Mouse (Mus musculus) intestine, embryonic 14.5 days (tissue): Measurements from ENCODE around the gene Tns1. TPM values are rescaled to one million over a fixed set of nuclear protein-coding genes. Genes with fewer than 3 reads are reported as not detected.

ENCODE experiments used
- ATAC-seq: fragments of 200-750 bp; cut with Nextera tagmentation; replicated peaks from 2 replicates; pipeline ENCODE4 v1.8.0; 2017; ENCODE audit warnings: low read depth, moderate number of reproducible peaks, moderate TSS enrichment, moderate library complexity; ENCODE audit not compliant: low FRiP score, low TSS enrichment
- DNase-seq: peaks from one replicate; pipeline ENCODE4 v3.0.0-alpha.2; 2018; ENCODE audit warnings: low spot score
- H3K27ac ChIP-seq: fragments of 300-500 bp; sonication (generic); 2 replicates; pipeline ENCODE4 v1.5.1; 2014; ENCODE audit warnings: low read depth, mild to moderate bottlenecking, control low read depth
- H3K27me3 ChIP-seq: fragments of 300-500 bp; sonication (generic); replicated peaks from 2 replicates; pipeline ENCODE4 v1.6.1; 2014; ENCODE audit warnings: low read length, control low read depth; ENCODE audit not compliant: control insufficient read depth, insufficient read depth
- H3K36me3 ChIP-seq: fragments of 300-500 bp; sonication (generic); 2 replicates; pipeline ENCODE4 v1.6.1; 2014; ENCODE audit warnings: low read length, control low read depth; ENCODE audit not compliant: control insufficient read depth, insufficient read depth
- H3K4me1 ChIP-seq: fragments of 300-500 bp; sonication (generic); replicated peaks from 2 replicates; pipeline ENCODE4 v1.6.1; 2014; ENCODE audit warnings: low read length, control low read depth, mixed read lengths; ENCODE audit not compliant: control insufficient read depth, insufficient read depth
- H3K4me2 ChIP-seq: fragments of 300-500 bp; sonication (generic); 2 replicates; pipeline ENCODE4 v1.6.1; 2014; ENCODE audit warnings: low read length
- H3K4me3 ChIP-seq: fragments of 300-500 bp; sonication (generic); 2 replicates; pipeline ENCODE4 v1.5.1; 2014; ENCODE audit warnings: low read depth, low read length, control low read depth, mixed read lengths
- H3K9ac ChIP-seq: fragments of 300-500 bp; sonication (generic); 2 replicates; pipeline ENCODE4 v1.6.1; 2014; ENCODE audit warnings: mild to moderate bottlenecking, low read length
- H3K9me3 ChIP-seq: fragments of 300-500 bp; sonication (generic); 2 replicates; pipeline ENCODE4 v1.6.1; 2016; ENCODE audit warnings: low read length, control low read depth; ENCODE audit not compliant: control insufficient read depth
- WGBS: fragments of 180-500 bp; shearing (Covaris S2); extraction: QIAGEN DNeasy Blood & Tissue Kit; methylation state at CpG from one replicate; pipeline ENCODE4 v1.1.7; 2014; 5-methylcytosine and 5-hydroxymethylcytosine counted together
- polyA plus RNA-seq: library from polyadenylated mRNA; unstranded; fragments of >200 nt; fragmentation: Nextera tagmentation; extraction: Ambion mirVana; gene quantifications from 2 replicates; pipeline ENCODE4 v1.2.1, GENCODE M21; 2014

The Tns1 gene
- polyA plus RNA-seq, 1 experiment from 2014 or later = 28.7 TPM

GRCm38 (mm10) chr1:74153461-74154184 lies 29.4 kb upstream of the Tns1 start, which contains the start of gene Cxcr2:
TSS of gene Cxcr2 (plus strand) at chr1:74153989.
- Histone ChIP-seq H3K27me3 (no peaks in the 10 kb centered on the region), H3K9ac (no peak within 1 kb of the TSS), H3K27ac (no peak within 1 kb of the TSS), H3K4me2 (no peak within 1 kb of the TSS), H3K36me3 (no peaks in the 10 kb centered on the region), H3K4me3 (no peak within 1 kb of the TSS), H3K4me1 (0 out of 2 replicates have a peak, but pooled peaks cover 3% of the 10 kb centered on the region), H3K9me3 (no peaks in the 10 kb centered on the region)
- ATAC-seq = no peak
- 64% methylated on average over 8 of the region's 8 CpGs for WGBS
- no peak for DNase-seq

GRCm38 (mm10) chr1:74151091-74151490 lies 26.8 kb upstream of the Tns1 start:
- Histone ChIP-seq H3K9ac (no peak overlapping the region), H3K4me2 (no peak overlapping the region)
- ATAC-seq = no peak

DNA sequence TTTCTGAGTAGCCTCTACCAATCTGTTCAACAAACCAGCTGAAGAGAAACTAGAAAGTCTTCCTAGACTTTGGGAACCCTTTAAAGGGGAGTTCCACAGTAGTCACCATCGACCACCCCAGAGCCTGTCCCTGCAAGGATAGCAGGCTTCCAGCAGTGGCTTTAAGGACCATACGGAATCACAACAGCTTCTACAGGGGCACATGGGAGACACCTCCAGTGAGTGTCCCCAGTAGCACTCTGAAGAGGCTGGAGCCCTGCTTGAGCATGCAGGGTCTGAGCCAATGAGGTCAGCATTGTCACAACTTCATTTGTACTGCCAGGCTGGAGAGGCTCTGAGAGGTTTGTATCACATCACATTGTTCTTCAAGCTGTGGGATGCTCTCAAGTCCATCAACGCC lies 25.9 kb upstream of the Tns1 start:
- H3K27ac ChIP-seq = no peak overlapping the region
- H3K4me1 ChIP-seq = 0 out of 2 replicates have a peak, but pooled peaks cover 6% of the 10 kb centered on the region
- H3K4me3 ChIP-seq = no peak overlapping the region
- WGBS = 92% methylated on average over 3 of the region's 3 CpGs
- no peaks in the 10 kb centered on the region for H3K9me3 ChIP-seq
- no peak for ATAC-seq
- no peak overlapping the region for H3K9ac ChIP-seq
- no peaks in the 10 kb centered on the region for H3K27me3 ChIP-seq
- DNase-seq = no peak
- H3K4me2 ChIP-seq = no peak overlapping the region
- no peaks in the 10 kb centered on the region for H3K36me3 ChIP-seq

More at GRCm38 (mm10) chr1:74151091-74151490, 26.8 kb upstream of the Tns1 start:
- H3K27me3 ChIP-seq = no peaks in the 10 kb centered on the region
- no peak overlapping the region for H3K4me3 ChIP-seq
- no peaks in the 10 kb centered on the region for H3K9me3 ChIP-seq
- no peaks in the 10 kb centered on the region for H3K36me3 ChIP-seq
- H3K4me1 ChIP-seq = 0 out of 2 replicates have a peak, but pooled peaks cover 6% of the 10 kb centered on the region
- no peak for DNase-seq
- WGBS = 59% methylated on average over 3 of the region's 3 CpGs
- no peak overlapping the region for H3K27ac ChIP-seq

DNA sequence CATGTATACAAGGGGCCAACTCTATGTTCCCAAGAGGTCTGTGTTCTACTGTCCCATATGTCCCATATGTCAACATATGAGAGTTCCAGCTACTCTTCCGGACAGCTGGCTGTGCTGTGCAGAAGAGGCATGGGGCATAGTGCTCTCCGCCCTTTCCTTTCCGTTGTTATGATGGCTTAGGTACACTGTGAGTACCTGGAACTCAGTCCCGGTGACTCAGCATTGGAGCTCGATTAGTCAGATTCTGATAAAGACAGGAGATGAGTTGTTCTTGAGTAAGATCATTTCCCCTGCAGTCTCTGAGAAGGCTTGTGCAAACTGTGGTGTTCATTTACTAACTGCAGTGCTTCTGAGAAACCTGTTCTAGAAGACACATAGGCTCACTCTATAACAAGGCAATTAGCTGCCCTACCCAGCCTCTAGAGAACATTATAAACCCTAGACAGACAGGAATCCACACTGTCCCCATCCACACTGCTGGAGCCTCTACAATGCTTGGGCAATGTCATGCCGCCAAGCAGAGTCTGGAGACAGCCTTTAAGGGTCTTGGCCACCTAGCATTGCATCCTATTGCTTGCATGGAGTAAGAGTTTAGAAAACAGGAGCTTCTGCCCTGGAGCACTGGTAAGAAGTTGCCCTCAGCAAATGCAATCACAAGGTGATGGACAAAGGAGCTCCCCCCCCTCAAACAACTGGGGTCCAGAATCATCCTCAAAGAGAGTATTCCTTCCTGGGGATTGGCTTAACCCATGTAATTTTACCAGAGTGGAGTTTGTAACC lies 25.0 kb upstream of the Tns1 start:
- no peak for ATAC-seq
- Histone ChIP-seq H3K9me3 (no peaks in the 10 kb centered on the region), H3K4me2 (no peak overlapping the region), H3K4me1 (0 out of 2 replicates have a peak, but pooled peaks cover 6% of the 10 kb centered on the region), H3K27me3 (no peaks in the 10 kb centered on the region), H3K27ac (no peak overlapping the region), H3K4me3 (no peak overlapping the region), H3K9ac (no peak overlapping the region), H3K36me3 (no peaks in the 10 kb centered on the region)
- no peak for DNase-seq
- 78% methylated on average over 6 of the region's 6 CpGs for WGBS

- Histone ChIP-seq H3K27ac (no peak overlapping the region), H3K9ac (no peak overlapping the region), H3K4me2 (no peak overlapping the region), H3K4me1 (no peaks in the 10 kb centered on the region), H3K27me3 (no peaks in the 10 kb centered on the region), H3K9me3 (no peaks in the 10 kb centered on the region), H3K36me3 (no peaks in the 10 kb centered on the region), H3K4me3 (no peak overlapping the region)
- 79% methylated on average over 8 of the region's 8 CpGs for WGBS
- no peak for DNase-seq
- ATAC-seq = no peak
These were observed 17.5 kb upstream of the Tns1 start for GRCm38 (mm10) chr1:74141781-74142180.

DNA sequence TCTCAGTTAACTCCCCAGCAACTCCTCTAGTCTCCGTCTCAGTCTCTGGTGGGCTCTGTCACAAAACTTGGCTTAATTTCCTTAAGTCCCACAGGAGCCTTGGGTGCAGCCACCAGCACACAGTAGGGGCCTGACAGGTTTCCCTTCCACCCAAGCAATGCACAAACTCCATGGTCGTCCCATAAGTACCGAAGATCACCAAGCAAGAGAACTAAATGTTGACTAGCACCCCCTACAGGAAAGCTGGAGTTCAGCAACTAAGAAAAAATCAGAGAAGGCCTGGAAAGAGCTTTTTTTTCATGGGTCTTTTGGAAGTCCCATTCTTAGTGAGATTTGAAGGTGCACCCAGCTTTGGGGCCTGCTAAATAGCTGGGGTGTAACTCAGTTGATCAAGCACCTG lies 15.2 kb upstream of the Tns1 start:
- no peak for ATAC-seq
- no peak overlapping the region for H3K9ac ChIP-seq
- H3K9me3 ChIP-seq = no peaks in the 10 kb centered on the region
- H3K4me3 ChIP-seq = no peak overlapping the region
- H3K27me3 ChIP-seq = no peaks in the 10 kb centered on the region
- no peaks in the 10 kb centered on the region for H3K4me1 ChIP-seq
- no peak for DNase-seq
- no peaks in the 10 kb centered on the region for H3K36me3 ChIP-seq
- no peak overlapping the region for H3K27ac ChIP-seq
- H3K4me2 ChIP-seq = no peak overlapping the region
- 60% methylated on average over 3 of the region's 3 CpGs for WGBS

- no peaks in the 10 kb centered on the region for H3K9me3 ChIP-seq
- no peak overlapping the region for H3K4me2 ChIP-seq
- 81% methylated on average over 6 of the region's 6 CpGs for WGBS
- no peak overlapping the region for H3K27ac ChIP-seq
- no peaks in the 10 kb centered on the region for H3K27me3 ChIP-seq
- no peaks in the 10 kb centered on the region for H3K36me3 ChIP-seq
- H3K4me1 ChIP-seq = no peaks in the 10 kb centered on the region
- no peak for ATAC-seq
- no peak overlapping the region for H3K9ac ChIP-seq
- DNase-seq = no peak
- no peak overlapping the region for H3K4me3 ChIP-seq
These were observed 11.2 kb upstream of the Tns1 start for GRCm38 (mm10) chr1:74135326-74135950.

DNA sequence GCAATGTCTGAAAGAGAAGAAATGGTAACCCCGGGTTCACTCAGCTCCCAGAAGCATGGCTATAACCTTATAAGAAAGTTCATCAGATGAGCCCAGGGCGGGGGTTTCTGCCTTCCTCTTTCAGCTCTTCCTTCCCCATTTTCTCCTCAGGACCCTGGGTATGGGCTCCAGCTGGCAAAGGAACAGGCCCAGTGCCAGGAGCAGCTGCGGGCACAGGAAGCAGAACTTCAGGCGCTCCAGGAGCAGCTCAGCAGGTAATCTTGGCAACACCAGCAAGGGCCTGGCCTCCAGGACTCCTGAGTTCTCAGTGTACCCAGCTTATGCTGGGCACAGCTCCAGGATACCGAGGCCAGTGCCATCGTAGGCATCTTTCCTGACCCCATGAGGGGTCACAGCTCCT lies 9.7 kb upstream of the Tns1 start:
- DNase-seq = no peak
- Histone ChIP-seq H3K36me3 (no peaks in the 10 kb centered on the region), H3K4me3 (no peak overlapping the region), H3K9ac (no peak overlapping the region), H3K27ac (no peak overlapping the region), H3K27me3 (no peaks in the 10 kb centered on the region), H3K4me1 (no peaks in the 10 kb centered on the region), H3K9me3 (no peaks in the 10 kb centered on the region), H3K4me2 (no peak overlapping the region)
- WGBS = 58% methylated on average over 6 of the region's 6 CpGs
- ATAC-seq = no peak
